Mouse (Mus musculus) left cerebral cortex, adult 8-10 months (tissue): ENCODE data around the gene Tigit. TPM values are rescaled to one million over a fixed set of nuclear protein-coding genes. Genes with fewer than 3 reads are reported as not detected.

Experiments
- DNase-seq, 2 experiments: peaks; one replicate each; pipeline ENCODE4 v3.0.0; 2022; ENCODE audit warnings: low spot score in 2 of 2
- total RNA-seq, 4 experiments: library from RNA; stranded (reverse); gene quantifications; 2 replicates each; pipeline ENCODE4 v1.2.4; 2022

Gene Tigit
- total RNA-seq = not detected

DNA sequence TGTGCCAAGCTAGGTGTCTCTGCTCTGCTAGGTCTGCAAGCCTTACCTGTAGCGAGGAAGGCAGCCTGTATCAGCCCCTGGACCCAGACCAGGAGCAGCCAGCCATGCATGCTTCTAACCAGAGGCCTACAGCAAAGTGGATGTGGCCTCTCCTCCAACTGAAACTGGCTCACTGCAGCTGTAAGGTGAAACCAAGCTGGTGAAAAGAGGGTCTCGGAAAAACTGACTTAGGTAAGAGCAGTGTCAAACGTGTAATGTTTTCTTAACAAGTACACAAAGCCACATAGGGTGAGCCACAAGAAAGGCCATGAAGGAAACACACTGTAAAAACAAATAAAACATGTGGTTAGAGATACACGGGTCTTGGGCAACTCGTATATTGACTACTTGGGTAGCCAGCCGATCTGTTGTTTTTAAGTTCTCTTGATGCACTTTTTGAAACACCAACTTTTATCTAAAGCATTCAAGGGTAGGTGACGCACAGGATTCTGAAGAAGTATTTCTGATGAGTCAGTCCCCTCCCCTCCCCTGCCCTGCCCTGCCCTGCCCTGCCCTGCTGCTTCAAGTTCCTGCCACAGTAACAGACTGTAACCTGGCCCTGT is at the start of gene Tigit:
Gene Tigit, minus strand, starts transcription at position 169 of the 602 bp plus-strand sequence.
- no peak for DNase-seq

GRCm38 (mm10) chr16:43711361-43711760 is 47.4 kb upstream of the Tigit start:
- no peak for DNase-seq

DNA sequence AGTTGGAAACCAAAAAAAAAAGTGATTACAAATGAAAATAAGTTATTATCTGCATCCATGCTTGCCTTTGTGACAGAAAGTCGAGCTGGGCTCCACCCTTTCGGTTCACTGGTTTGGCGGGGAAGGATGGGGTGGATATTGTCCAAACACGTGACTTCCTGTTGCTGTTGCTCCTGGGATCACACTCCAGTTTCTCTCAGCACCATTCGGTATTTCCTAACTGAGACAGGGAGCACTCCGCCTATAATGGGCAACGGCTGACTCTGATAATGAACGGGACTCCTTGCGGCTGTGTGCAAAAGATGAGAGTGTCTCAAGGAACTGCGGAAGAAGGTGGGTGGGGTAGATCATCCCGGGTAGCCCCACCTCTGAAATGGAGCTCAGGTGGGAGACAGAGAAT is 46.7 kb upstream of the Tigit start:
- no peak for DNase-seq

- no peak for DNase-seq
Measured at GRCm38 (mm10) chr16:43710134-43710475, 46.2 kb upstream of the Tigit start.

- DNase-seq = no peak
Measured at GRCm38 (mm10) chr16:43709432-43710133, 45.6 kb upstream of the Tigit start.

DNA sequence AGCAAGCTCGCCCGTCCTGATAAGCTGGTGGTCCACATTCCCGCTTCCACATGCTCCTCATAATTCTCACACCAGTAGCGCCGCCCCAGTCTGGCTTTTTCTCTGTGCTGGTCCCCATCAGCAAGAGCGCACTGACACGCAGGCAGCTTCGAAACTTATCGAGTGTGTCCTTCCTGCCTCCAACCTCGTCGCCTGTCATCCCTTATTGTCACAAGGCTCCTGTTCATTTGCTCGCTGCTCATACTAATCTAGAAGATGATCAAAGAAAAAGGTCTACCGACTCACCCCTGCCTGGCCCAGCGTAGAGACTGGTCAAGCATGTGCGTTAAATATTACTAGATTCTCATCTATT is 45.1 kb upstream of the Tigit start:
- no peak for DNase-seq

- DNase-seq = no peak
Measured at GRCm38 (mm10) chr16:43708335-43709061, 44.6 kb upstream of the Tigit start.

- no peak for DNase-seq
Measured at GRCm38 (mm10) chr16:43701765-43702504, 38.0 kb upstream of the Tigit start.

GRCm38 (mm10) chr16:43700575-43700974 is 36.6 kb upstream of the Tigit start:
- DNase-seq = no peak

DNA sequence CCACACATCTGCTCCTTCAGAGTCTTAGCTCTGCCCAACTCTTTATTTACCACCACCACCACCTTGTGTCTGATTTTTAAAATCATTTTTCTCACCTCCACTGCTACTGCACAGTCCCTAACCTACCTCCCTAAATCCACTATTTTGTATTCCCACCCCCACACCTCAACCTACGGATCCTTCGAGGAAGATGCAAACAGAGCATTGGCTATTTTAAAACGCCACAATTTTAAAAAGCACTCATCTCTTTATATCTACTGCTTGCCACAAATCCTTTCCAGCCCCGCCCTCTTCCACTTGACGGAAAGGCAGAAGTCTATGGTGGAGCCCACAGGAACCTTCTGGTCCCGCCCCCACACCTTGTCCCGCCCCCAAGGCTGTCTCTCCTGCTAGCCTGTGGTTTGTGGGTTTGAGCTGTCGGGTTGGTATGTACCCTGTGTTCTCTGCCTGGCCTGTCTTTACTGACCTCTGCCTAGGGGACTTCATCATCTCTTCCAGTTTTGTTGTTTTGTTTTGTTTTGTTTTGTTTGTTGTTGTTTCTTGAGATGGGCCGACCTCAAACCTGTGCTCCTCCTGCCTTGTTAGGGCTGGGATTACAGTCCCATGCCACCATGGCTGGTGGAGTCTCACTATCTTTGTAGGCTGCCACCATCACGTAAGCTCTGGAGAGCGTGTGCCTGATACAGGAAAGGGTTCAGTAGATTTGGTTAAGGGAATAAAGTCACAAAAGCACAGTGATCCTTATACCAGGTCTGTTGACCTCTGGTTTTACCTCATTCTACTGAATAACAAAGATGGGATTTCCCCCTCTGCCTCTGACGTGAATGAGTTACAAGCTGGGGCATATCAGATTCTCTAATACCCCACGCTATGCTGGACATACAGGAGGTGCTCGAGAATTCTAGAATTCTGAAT is 35.0 kb upstream of the Tigit start:
- DNase-seq = peak in 1 of 2 experiments; percentile 18

GRCm38 (mm10) chr16:43697772-43698171 is 33.8 kb upstream of the Tigit start:
- DNase-seq = no peak

GRCm38 (mm10) chr16:43695852-43696251 is 31.9 kb upstream of the Tigit start:
- no peak for DNase-seq

GRCm38 (mm10) chr16:43694104-43694503 is 30.2 kb upstream of the Tigit start:
- no peak for DNase-seq

DNA sequence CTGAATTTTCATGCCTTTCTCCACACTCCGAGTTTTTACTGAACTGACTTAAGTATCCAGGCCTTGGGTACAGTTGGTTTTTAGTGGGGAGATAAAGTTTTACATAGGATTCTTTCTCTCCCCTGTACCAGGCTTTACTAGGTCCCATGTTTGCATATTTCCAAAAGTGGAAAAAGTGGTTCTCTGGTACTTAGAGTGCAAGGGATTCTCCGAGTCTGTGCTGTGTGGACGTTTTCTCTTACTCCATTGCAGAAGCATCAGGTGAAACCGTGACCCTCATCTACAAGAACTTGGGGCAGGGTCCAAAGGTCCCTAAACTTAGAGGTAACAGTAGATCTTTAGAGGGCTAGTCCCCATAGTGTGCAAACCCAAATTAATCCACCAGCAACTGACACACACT is 28.7 kb upstream of the Tigit start:
- DNase-seq = no peak

DNA sequence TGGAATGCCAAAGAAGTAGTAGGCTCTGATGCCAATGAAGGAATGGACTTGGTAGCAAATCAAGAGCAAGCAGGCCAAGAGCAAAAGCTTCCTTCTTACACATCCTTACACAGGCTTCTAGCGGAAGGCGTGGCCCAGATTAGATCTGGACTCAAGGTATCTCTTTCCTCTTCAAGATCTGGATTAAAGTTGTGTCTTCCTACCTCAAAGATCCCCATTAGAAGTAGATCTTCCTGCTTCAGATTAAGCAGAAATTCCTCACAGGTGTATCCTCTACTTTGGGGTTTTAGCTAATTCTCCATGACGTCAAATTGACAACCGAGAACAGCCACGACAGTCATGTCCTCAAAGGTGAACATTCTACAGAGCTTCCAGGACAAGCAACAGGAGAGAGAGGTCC is 27.8 kb upstream of the Tigit start:
- no peak for DNase-seq

GRCm38 (mm10) chr16:43690912-43691311 is 27.0 kb upstream of the Tigit start:
- peak in 1 of 2 experiments; percentile 12 for DNase-seq

GRCm38 (mm10) chr16:43690211-43690690 is 26.3 kb upstream of the Tigit start:
- no peak for DNase-seq

DNA sequence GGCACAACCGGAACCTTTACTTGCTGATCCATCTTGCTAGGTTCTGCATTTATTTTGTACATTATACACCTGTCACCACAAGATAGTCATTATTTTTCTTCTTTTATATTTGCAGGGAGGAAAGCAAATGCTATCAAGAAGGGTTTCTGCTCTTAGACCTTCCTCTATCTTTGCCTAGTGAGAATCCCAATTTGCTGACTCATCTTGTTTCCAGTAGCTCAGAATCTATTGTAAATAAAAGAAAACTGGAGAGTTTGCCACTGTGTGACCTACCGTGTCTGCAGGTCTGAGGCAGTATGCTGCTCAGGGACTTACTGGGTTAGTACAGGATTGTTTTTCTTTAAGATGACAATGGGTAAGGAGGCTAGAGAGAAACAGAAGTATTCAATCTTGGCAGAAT is 24.0 kb upstream of the Tigit start:
- DNase-seq = no peak

DNA sequence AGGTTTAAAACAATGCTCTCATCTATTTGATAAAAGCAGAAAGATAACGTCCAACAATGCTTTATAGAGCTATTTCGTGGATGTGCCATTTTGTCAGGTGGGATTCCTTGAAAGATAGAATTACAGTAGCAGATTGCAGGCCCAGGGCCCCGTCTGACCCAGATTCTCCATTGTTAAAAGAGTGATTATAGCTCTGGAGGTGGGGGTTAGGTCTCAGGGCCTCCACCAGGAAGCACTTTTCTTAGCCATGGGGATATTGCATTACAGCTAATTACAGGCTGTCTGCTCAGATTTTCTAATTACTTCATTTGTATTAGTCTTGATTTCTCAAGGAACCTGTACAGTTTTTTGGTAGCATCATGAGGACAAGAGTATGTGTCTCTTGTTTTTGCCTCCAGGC is 10.5 kb upstream of the Tigit start:
- no peak for DNase-seq

- DNase-seq = no peak
Measured at GRCm38 (mm10) chr16:43672697-43673096, 8.8 kb upstream of the Tigit start.

- no peak for DNase-seq
Measured at GRCm38 (mm10) chr16:43671972-43672371, 8.0 kb upstream of the Tigit start.
